Mouse (Mus musculus) adrenal gland, postnatal 4 days (tissue): ENCODE measurements around the gene Chit1. TPM values are rescaled to one million over a fixed set of nuclear protein-coding genes. Genes with fewer than 3 reads are reported as not detected.

Source experiments
- DNase-seq, 2 experiments: peaks; one replicate each; pipeline ENCODE4 v3.0.0; 2021 to 2022; ENCODE audit warnings: low spot score in 2 of 2, mixed read lengths in 2 of 2
- long read RNA-seq, 2 experiments: library from polyadenylated mRNA; stranded (forward); transcript quantifications; one replicate each; pipeline ENCODE4 v2.0.0; 2021
- total RNA-seq, 2 experiments: library from RNA; stranded (reverse); gene quantifications; 2 replicates each; pipeline ENCODE4 v1.2.3; 2021

Gene Chit1
- total RNA-seq, result not detected
- long read RNA-seq, experiment 1, result 0 reads
- long read RNA-seq, experiment 2, partial matches to known transcripts, result 1 of 1 reads
- long read RNA-seq, experiment 2, other reads (novel, unspliced or antisense), result 0 of 1 reads

DNA sequence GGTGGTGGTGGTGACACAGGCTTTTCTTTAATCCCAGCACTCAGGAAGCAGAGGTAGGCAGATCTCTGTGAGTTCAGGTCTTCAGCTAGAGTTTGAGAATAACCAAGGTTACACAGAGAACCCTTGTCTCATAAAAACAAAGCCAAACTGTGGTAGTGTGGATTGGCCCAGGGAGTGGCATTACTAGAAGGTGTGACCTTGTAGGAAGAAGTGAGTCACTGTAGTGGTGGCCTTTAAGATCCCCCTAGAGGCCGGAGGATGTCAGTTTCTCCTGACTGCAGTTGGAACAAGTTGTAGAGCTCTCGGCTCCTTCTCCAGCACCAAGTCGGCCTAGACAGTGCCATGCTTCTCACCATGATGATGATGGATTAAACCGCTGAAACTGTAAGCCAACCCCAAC, at the start of gene Chit1:
TSS of gene Chit1 (plus strand) at position 264 of the 400 bp plus-strand sequence.
- no peak for DNase-seq

- DNase-seq, result no peak
Observed at GRCm38 (mm10) chr1:134061915-134062314, 49.1 kb upstream of the Chit1 start.

DNA sequence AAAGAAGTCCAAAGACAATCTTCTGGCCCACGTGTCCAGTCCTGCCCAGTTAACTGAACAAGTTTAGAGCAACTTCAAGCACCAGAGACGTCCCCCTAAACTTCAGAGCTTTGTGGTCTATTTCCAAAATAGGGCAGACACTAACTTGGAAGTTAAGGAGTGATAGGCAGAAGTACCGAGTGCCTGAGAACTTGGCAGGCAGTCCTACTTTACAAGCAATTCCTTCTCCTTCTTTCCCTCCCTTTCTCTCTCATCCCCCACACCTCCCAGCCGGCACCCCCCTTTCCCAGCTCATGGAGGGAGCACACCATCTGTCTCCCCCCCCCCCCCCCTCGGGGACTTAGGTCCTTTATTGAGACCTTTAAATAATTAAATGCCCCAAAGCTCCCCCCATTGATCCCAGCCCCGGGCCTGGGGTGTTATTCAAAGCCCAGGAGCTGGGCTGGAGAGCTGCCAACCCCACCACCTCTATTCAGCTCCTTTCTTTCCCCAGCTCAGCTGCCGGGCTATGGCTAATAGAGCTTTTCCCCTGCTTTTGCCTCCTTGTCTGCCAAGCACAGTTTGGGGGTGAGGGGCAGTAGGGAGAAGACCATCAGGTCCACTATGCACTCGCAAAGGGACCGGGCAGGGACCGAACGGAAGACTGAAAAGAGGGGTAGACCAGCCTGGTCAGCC, 48.5 kb upstream of the Chit1 start:
- DNase-seq, result no peak

- DNase-seq, result peak in 1 of 2 experiments; percentile 28
Observed at GRCm38 (mm10) chr1:134063086-134063772, 47.8 kb upstream of the Chit1 start.

DNA sequence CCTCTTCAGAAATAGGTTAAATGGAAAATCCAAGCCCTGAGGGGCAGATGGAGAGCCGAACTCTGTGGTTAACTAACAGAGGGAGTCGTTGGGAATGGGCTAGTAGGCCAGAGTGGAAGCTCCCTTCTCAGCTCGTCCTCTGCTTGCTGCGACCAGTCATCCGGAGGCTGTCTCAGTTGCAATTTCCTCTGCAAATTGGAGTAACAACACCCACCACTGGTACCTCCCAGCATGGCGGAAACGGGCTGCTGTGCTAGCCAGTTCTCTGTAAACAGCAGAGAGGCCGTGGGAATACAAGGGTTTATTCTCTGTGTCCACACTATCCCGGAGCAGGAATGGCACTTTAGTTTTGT, 47.3 kb upstream of the Chit1 start:
- no peak for DNase-seq

- DNase-seq, result no peak
Observed at GRCm38 (mm10) chr1:134064296-134064831, 46.7 kb upstream of the Chit1 start.

DNA sequence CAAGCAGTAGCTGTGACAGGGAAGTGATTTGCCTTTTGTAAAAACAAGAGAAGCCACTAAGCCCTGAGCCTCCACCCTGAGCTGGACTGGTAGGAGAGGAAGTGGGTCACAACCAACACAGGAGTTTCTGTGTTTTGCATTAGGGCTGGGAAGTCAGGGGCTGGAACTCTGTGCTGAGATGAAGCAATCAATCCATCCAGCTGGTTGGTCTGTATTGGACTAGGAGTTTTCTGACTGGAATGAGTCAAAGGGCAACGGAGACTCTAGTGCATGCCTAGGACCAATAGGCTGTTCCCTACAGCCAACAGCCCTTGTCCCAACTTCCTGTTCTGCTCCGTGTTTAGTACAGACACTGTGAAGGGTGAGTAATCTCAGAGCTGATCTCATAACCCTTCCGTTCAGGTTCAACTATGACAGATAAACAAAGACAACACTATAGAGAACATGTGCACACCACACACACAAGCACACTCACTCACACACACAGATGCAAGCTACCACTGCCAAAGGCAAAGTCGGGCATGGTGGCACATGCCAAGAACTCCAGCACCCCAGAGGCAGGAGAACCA, 45.7 kb upstream of the Chit1 start:
- DNase-seq, result no peak

- DNase-seq, result no peak
Observed at GRCm38 (mm10) chr1:134066554-134066953, 44.5 kb upstream of the Chit1 start.

GRCm38 (mm10) chr1:134067143-134067619, 43.9 kb upstream of the Chit1 start:
- no peak for DNase-seq

DNA sequence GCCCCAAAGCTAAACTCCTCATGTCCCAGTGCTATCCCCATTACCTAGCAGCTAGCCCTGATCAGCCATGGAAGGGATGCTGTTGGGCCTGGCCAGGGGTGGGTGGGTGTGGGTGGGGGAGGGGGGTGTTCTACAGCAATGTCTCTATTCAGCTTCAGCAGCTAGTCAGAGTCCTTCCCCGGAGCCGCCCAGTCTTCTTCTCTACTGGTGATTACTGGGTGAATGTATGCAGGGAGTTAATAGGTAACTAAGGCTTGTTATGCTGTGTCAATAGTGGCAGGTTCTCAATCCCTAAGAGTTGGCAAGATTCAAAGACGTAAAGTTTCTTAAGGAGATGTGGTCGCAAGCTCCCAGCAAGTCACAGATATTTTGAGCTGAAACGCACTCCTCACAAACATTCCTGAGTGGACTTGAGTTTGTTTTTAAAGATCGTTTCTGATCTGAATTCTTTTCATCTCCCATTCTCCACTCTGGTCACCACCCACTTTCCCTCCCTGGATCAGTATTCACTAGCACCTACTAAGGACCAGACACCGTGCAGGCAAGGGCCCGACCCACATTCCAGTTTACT, 40.9 kb upstream of the Chit1 start:
- DNase-seq, result no peak

- DNase-seq, result no peak
Observed at GRCm38 (mm10) chr1:134071411-134072018, 39.5 kb upstream of the Chit1 start.

GRCm38 (mm10) chr1:134073061-134073564, 37.9 kb upstream of the Chit1 start:
- no peak for DNase-seq

GRCm38 (mm10) chr1:134073658-134074057, 37.4 kb upstream of the Chit1 start:
- no peak for DNase-seq

- no peak for DNase-seq
Observed at GRCm38 (mm10) chr1:134074184-134074583, 36.9 kb upstream of the Chit1 start.

GRCm38 (mm10) chr1:134074606-134075005, 36.4 kb upstream of the Chit1 start:
- DNase-seq, result no peak

- no peak for DNase-seq
Observed at GRCm38 (mm10) chr1:134075532-134075931, 35.5 kb upstream of the Chit1 start.

DNA sequence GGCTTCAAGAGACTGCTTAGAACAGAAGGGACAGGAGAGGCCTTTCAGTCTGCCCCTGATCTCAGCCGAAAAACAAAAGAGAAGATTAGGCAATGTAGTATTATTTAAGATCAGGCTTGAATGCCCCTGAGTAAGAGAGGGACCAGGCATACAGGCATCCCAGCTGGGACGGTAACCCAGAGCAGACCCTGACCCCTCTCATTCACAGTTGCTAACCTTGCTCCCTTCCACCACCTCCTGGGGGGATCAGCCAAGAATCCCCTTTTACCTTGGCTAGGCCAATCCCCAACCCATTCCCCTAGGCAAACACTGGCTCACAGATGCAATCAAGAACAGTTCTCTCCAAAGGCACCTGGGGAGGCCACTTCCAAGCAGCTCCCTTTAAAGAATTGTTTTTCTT, 34.3 kb upstream of the Chit1 start:
- no peak for DNase-seq

DNA sequence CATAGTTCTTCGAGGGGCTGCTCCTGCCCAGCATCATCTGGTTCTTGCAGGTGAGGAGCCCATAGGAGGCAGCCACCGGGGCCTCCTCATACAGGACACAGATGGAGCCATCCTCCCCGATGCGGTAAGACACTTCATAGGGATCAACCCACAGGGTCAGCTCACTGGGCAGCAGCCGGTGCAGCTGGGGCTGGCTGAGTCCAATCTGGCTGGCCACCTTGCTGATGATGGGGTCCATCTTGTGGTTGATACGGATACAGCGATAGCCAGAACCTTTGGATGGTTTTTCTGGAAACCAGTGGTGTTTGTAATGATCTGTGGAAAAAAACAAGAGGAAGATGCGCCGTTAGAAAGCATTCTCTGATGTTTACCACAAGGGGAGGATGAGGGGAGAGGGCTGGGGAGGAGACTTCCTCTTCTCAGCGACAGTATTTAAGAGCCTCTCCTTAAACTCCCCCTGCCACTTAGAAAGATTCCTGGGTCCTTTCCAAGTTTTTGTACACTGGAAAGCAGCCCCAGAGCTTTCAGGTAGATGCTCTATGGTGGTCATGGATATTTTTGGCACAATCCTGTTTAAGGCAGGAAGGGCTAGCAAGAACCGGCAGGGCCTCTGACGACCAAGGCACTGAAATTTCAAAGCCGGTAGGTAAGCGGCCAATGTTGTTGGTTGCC, 33.5 kb upstream of the Chit1 start:
- no peak for DNase-seq

GRCm38 (mm10) chr1:134078061-134078795, 32.8 kb upstream of the Chit1 start:
- DNase-seq, result no peak
